Mouse (Mus musculus): ENCODE measurements at regions not wholly inside any gene's neighbourhood (a gene's known extent, or its start where the extent isn't known, plus 50 kb on each side); places are given as distances from the start of the nearest gene placed in this dataset.
A peak's percentile ranks its signal among the peaks of the same experiment; 100 is the strongest.

DNA sequence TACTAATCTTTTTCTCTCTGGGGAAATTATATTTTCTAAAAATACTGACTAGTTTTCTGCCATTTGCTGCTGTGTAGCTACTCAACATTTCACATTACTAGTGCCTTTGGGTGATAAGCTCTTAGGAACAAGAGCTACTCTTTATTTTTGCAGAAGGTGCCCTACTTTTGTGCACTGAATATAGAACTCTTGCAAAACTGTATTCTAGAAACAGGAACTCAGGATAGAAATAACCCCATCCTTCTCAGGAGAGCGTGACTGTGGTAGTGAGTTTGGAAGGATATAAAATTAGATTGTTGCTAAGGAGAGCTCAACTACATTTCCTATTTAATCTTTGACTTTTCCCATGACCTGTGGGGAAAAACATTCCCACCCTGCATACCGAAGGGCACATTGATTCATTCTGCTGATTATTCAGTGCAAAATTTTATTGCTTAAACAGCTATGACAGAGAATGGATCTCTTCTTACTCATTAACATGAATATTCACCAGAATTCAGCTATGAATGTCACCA, 408.0 kb upstream of the Nrsn1 start:
- no peak overlapping the region for H3K4me3 ChIP-seq (replicated peaks; ENCODE audit: extremely low read depth, low read depth, low read length)
- no peak for DNase-seq
- TF ChIP-seq POLR2A (IDR thresholded peaks at IDR 0.05; ENCODE audit: borderline replicate concordance, extremely low read depth, low read depth, low read length), result no peak
- TF ChIP-seq CTCF (IDR thresholded peaks at IDR 0.05; ENCODE audit: insufficient read depth, low read length), result no peak
- 76% methylated on average over 2 of the region's 2 CpGs for WGBS
- H3K4me1 ChIP-seq (ENCODE audit: control insufficient read depth, insufficient read depth, low read length), result no peaks in the 10 kb centered on the region

- H3K4me1 ChIP-seq (ENCODE audit: control insufficient read depth, insufficient read depth, low read length), result no peaks in the 10 kb centered on the region
- WGBS, result 81% methylated on average over 6 of the region's 6 CpGs
- no peak overlapping the region for H3K4me3 ChIP-seq (replicated peaks; ENCODE audit: extremely low read depth, low read depth, low read length)
- TF ChIP-seq POLR2A (IDR thresholded peaks at IDR 0.05; ENCODE audit: borderline replicate concordance, extremely low read depth, low read depth, low read length) (no peak), CTCF (IDR thresholded peaks at IDR 0.05; ENCODE audit: insufficient read depth, low read length) (no peak)
- DNase-seq, result no peak
Measured at GRCm38 (mm10) chr13:25675208-25675607, 404.9 kb upstream of the Nrsn1 start.

- no peak for DNase-seq
- 81% methylated on average over 3 of the region's 3 CpGs for WGBS
- no peaks in the 10 kb centered on the region for H3K4me1 ChIP-seq (ENCODE audit: control insufficient read depth, insufficient read depth, low read length)
- H3K4me3 ChIP-seq (replicated peaks; ENCODE audit: extremely low read depth, low read depth, low read length), result no peak overlapping the region
- TF ChIP-seq POLR2A (IDR thresholded peaks at IDR 0.05; ENCODE audit: borderline replicate concordance, extremely low read depth, low read depth, low read length), result no peak
- TF ChIP-seq CTCF (IDR thresholded peaks at IDR 0.05; ENCODE audit: insufficient read depth, low read length), result no peak
Measured at GRCm38 (mm10) chr13:25666022-25666421, 395.7 kb upstream of the Nrsn1 start.

DNA sequence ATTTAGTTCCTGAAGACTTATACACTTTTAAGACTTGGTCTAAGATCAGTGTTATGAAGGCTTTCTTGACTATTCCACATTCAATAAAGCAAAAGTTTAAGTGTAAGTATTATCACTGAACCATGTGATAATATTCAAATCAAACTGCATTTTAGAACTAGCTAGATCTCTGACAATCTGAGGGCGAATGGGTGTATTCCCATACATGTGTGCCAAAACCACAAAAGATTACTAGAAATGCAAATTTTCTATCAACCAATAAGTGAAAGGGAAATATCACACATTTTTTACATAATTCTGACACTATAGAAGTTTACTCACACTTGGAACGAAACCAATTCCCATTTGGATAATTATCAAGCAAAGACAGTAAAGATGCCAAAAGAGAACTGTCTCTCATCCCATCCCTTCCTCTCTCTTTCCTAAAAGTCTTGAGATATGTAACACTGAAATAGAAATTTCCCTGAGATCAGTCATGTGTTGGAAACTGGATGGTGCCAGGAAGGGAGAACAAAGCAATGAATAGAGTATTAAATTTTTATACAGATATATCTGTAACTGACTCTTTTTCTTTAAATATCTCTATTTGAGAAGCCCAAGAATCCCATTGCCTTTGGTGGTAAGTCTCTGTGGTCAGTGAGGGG, 394.8 kb upstream of the Nrsn1 start:
- Histone ChIP-seq H3K4me1 (ENCODE audit: control insufficient read depth, insufficient read depth, low read length) (no peaks in the 10 kb centered on the region), H3K4me3 (replicated peaks; ENCODE audit: extremely low read depth, low read depth, low read length) (no peak overlapping the region)
- DNase-seq, result no peak
- TF ChIP-seq CTCF (IDR thresholded peaks at IDR 0.05; ENCODE audit: insufficient read depth, low read length), result no peak
- no peak for TF ChIP-seq POLR2A (IDR thresholded peaks at IDR 0.05; ENCODE audit: borderline replicate concordance, extremely low read depth, low read depth, low read length)
- 65% methylated on average over 2 of the region's 2 CpGs for WGBS

DNA sequence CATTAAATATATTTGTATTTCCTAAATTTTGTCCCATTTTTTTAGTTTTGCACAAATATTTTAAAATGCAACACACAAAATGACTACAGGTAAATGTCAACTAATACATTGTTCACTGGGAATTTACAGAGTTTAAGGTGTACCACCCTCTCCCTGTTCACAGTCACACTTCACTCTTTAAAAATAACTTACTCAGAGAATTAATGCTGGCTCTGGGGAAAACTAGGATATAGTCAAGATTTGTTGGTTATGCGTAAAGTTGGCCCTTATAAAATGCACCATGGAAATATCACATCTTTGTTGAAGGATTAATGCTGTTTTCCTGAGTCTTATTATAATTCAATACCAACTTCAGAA, 378.1 kb upstream of the Nrsn1 start:
- no peak for DNase-seq
- Histone ChIP-seq H3K4me1 (ENCODE audit: control insufficient read depth, insufficient read depth, low read length) (no peaks in the 10 kb centered on the region), H3K4me3 (replicated peaks; ENCODE audit: extremely low read depth, low read depth, low read length) (no peak overlapping the region)
- TF ChIP-seq POLR2A (IDR thresholded peaks at IDR 0.05; ENCODE audit: borderline replicate concordance, extremely low read depth, low read depth, low read length) (no peak), CTCF (IDR thresholded peaks at IDR 0.05; ENCODE audit: insufficient read depth, low read length) (no peak)
- WGBS, result 98% methylated on average over 1 of the region's 1 CpGs

DNA sequence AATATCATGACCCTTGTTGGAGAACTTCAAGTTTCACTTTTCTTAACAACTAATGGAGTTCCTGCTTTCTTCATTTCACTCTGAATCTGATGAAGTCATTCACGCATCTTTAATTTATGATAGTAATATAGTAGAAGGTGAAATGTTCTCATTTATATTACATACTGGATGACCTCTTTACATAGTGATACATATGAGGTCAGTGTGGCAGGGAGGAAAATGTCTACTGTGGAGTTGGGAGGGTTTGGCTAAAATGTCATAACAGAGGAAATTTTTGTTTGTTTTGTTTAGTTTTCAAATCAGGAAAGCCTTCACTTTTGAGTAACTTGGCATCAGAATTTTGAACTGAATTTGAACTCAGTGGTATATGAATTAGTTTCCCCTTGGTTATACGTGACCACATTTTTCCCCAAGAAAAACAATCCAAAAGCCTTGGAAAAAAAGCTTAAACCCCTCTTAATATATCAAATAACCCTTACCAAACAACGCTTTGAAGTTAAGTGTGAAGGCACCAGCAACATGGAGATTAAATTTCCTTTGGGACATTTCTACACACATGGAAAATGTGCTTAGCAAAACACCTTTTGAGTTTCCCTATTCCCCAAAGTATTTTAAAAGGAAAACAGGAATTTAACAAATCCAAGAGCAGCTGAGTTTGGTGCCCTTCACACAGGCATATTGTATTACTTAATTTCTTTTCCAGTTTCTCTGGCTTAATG, 377.6 kb upstream of the Nrsn1 start:
- H3K4me3 ChIP-seq (replicated peaks; ENCODE audit: extremely low read depth, low read depth, low read length), result no peak overlapping the region
- 65% methylated on average over 3 of the region's 3 CpGs for WGBS
- TF ChIP-seq POLR2A (IDR thresholded peaks at IDR 0.05; ENCODE audit: borderline replicate concordance, extremely low read depth, low read depth, low read length) (no peak), CTCF (IDR thresholded peaks at IDR 0.05; ENCODE audit: insufficient read depth, low read length) (no peak)
- no peak for DNase-seq
- H3K4me1 ChIP-seq (ENCODE audit: control insufficient read depth, insufficient read depth, low read length), result no peaks in the 10 kb centered on the region

- TF ChIP-seq CTCF (IDR thresholded peaks at IDR 0.05; ENCODE audit: insufficient read depth, low read length) (no peak), POLR2A (IDR thresholded peaks at IDR 0.05; ENCODE audit: borderline replicate concordance, extremely low read depth, low read depth, low read length) (no peak)
- WGBS, result 31% methylated on average over 6 of the region's 6 CpGs
- no peak for DNase-seq
Measured at GRCm38 (mm10) chr13:25639522-25640291, 369.4 kb upstream of the Nrsn1 start.

DNA sequence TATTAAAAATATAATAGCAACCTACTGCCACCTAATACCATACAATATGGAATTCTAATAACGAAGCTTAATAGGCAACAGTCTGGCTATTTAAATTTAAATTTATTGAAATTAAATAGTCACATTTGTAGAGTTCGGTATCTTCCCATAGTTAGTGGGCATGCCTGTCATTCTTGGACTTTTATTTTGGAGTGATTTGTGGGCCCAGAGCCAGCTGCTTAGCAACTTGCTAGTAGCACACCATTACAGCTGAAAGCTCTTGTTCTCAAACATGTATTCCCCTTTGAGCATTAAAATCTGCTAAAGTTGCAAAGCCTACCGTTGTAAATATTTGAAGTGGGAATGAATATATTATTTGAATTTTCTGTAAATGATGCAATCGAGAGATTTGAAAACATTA, 359.2 kb upstream of the Nrsn1 start:
- 55% methylated on average over 4 of the region's 4 CpGs for WGBS
- peak; percentile 8 for DNase-seq
- no peaks in the 10 kb centered on the region for H3K4me1 ChIP-seq (ENCODE audit: control insufficient read depth, insufficient read depth, low read length)
- no peak for TF ChIP-seq CTCF (IDR thresholded peaks at IDR 0.05; ENCODE audit: insufficient read depth, low read length)
- no peak for TF ChIP-seq POLR2A (IDR thresholded peaks at IDR 0.05; ENCODE audit: borderline replicate concordance, extremely low read depth, low read depth, low read length)
- no peak overlapping the region for H3K4me3 ChIP-seq (replicated peaks; ENCODE audit: extremely low read depth, low read depth, low read length)

More at GRCm38 (mm10) chr13:25639522-25640291, 369.4 kb upstream of the Nrsn1 start:
- H3K4me3 ChIP-seq (replicated peaks; ENCODE audit: extremely low read depth, low read depth, low read length), result no peak overlapping the region
- H3K4me1 ChIP-seq (ENCODE audit: control insufficient read depth, insufficient read depth, low read length), result no peaks in the 10 kb centered on the region

GRCm38 (mm10) chr13:25617578-25617977, 347.3 kb upstream of the Nrsn1 start:
- DNase-seq, result no peak
- Histone ChIP-seq H3K4me1 (ENCODE audit: control insufficient read depth, insufficient read depth, low read length) (no peaks in the 10 kb centered on the region), H3K4me3 (replicated peaks; ENCODE audit: extremely low read depth, low read depth, low read length) (no peak overlapping the region)
- TF ChIP-seq CTCF (IDR thresholded peaks at IDR 0.05; ENCODE audit: insufficient read depth, low read length) (no peak), POLR2A (IDR thresholded peaks at IDR 0.05; ENCODE audit: borderline replicate concordance, extremely low read depth, low read depth, low read length) (no peak)
- WGBS, result 73% methylated on average over 4 of the region's 4 CpGs

Data from lung, adult 2 months (tissue).